Mouse (Mus musculus) MEL (cell line): Measurements from ENCODE around the gene B3gat3. TPM values are rescaled to one million over a fixed set of nuclear protein-coding genes. Genes with fewer than 3 reads are reported as not detected.

Experiments
- DNase-seq: peaks from one replicate; pipeline ENCODE4 v3.0.0; 2011; ENCODE audit warnings: low read depth, low spot score
- H3K27ac ChIP-seq: 2 replicates; pipeline ENCODE4 v1.5.1; 2012; ENCODE audit warnings: low read depth, mild to moderate bottlenecking, control low read depth, low read length, moderate library complexity; ENCODE audit not compliant: control insufficient read depth
- H3K27me3 ChIP-seq, 2 experiments: fragments of 150-350 bp in 1 of 2; sonication (generic) in 1 of 2; 2 replicates each; pipeline ENCODE4 v1.6.1; 2012; ENCODE audit warnings: low read length in 2 of 2, mild to moderate bottlenecking in 2 of 2, improper control_type of control experiment in 1 of 2, moderate library complexity in 1 of 2; ENCODE audit not compliant: insufficient read depth in 2 of 2, control insufficient read depth in 1 of 2
- H3K36me3 ChIP-seq, 2 experiments: 2 replicates each; pipeline ENCODE4 v1.6.1; 2012 to 2014; ENCODE audit warnings: low read length in 2 of 2, improper control_type of control experiment in 1 of 2, inconsistent platforms in 1 of 2, mild to moderate bottlenecking in 1 of 2; ENCODE audit not compliant: insufficient read depth in 2 of 2, control insufficient read depth in 1 of 2
- H3K4me1 ChIP-seq, 2 experiments: fragments of 150-350 bp in 1 of 2; sonication (generic) in 1 of 2; 2 replicates each; pipeline ENCODE4 v1.6.1; 2012; ENCODE audit warnings: low read length in 2 of 2, improper control_type of control experiment in 1 of 2, mild to moderate bottlenecking in 1 of 2; ENCODE audit not compliant: insufficient read depth in 2 of 2, control insufficient read depth in 1 of 2
- H3K4me3 ChIP-seq, 2 experiments: fragments of 150-350 bp in 1 of 2; sonication (generic) in 1 of 2; 2 replicates each; pipeline ENCODE4 v1.5.1; 2012; ENCODE audit warnings: low read depth in 2 of 2, low read length in 2 of 2, mild to moderate bottlenecking in 2 of 2, moderate library complexity in 2 of 2, control low read depth in 1 of 2, improper control_type of control experiment in 1 of 2; ENCODE audit not compliant: control insufficient read depth in 1 of 2, insufficient read depth in 1 of 2
- H3K79me2 ChIP-seq: 2 replicates; pipeline ENCODE4 v1.6.1; 2012; ENCODE audit warnings: mild to moderate bottlenecking, low read length, moderate library complexity; ENCODE audit not compliant: control insufficient read depth, poor library complexity, insufficient read depth
- H3K9ac ChIP-seq: 2 replicates; pipeline ENCODE4 v1.6.1; 2012; ENCODE audit warnings: low read depth, mild to moderate bottlenecking, control low read depth, low read length, moderate library complexity; ENCODE audit not compliant: control insufficient read depth, poor library complexity, severe bottlenecking
- H3K9me3 ChIP-seq: fragments of 150-350 bp; sonication (generic); replicated peaks from 2 replicates; pipeline ENCODE4 v1.6.1; 2012; ENCODE audit warnings: mild to moderate bottlenecking, low read length, improper control_type of control experiment, moderate library complexity; ENCODE audit not compliant: insufficient read depth
- CHD1 ChIP-seq: IDR thresholded peaks from 2 replicates; pipeline ENCODE4 v1.6.1; 2012; ENCODE audit warnings: low read depth, mild to moderate bottlenecking, inconsistent platforms, low read length, improper control_type of control experiment
- E2F4 ChIP-seq: IDR thresholded peaks from 2 replicates; pipeline ENCODE4 v1.6.1; 2011; ENCODE audit warnings: low read depth, low read length, improper control_type of control experiment, borderline replicate concordance
- ELF1 ChIP-seq: IDR thresholded peaks from 2 replicates; pipeline ENCODE4 v1.6.1; 2014; ENCODE audit warnings: low read depth, mild to moderate bottlenecking, inconsistent platforms, low read length, improper control_type of control experiment, moderate library complexity
- EP300 ChIP-seq, 2 experiments: IDR thresholded peaks; 2 replicates each; pipeline ENCODE4 v1.6.1; 2011; ENCODE audit warnings: improper control_type of control experiment in 2 of 2, low read length in 2 of 2, low read depth in 1 of 2, mild to moderate bottlenecking in 1 of 2
- GABPA ChIP-seq: IDR thresholded peaks from 2 replicates; pipeline ENCODE4 v1.6.1; 2012; ENCODE audit warnings: low read depth, mild to moderate bottlenecking, inconsistent platforms, low read length, improper control_type of control experiment, moderate library complexity
- GATA1 ChIP-seq: IDR thresholded peaks from 2 replicates; pipeline ENCODE4 v1.6.1; 2011; ENCODE audit warnings: low read depth, low read length, improper control_type of control experiment
- JUND ChIP-seq: IDR thresholded peaks from 2 replicates; pipeline ENCODE4 v1.6.1; 2011; ENCODE audit warnings: low read depth, mild to moderate bottlenecking, improper control_type of control experiment, low read length
- MAFK ChIP-seq: IDR thresholded peaks from 2 replicates; pipeline ENCODE4 v1.6.1; 2011; ENCODE audit warnings: low read depth, mild to moderate bottlenecking, low read length, improper control_type of control experiment, borderline replicate concordance
- MEF2A ChIP-seq: IDR thresholded peaks from 2 replicates; pipeline ENCODE4 v1.6.1; 2014; ENCODE audit warnings: low read depth, mild to moderate bottlenecking, inconsistent platforms, low read length, improper control_type of control experiment; ENCODE audit not compliant: poor library complexity, insufficient replicate concordance, severe bottlenecking; ENCODE audit errors: extremely low read depth
- MYC ChIP-seq: IDR thresholded peaks from 2 replicates; pipeline ENCODE4 v1.6.1; 2011; ENCODE audit warnings: low read depth, mild to moderate bottlenecking, low read length, improper control_type of control experiment, moderate library complexity
- NELFE ChIP-seq: IDR thresholded peaks from 2 replicates; pipeline ENCODE4 v1.6.1; 2011; ENCODE audit warnings: low read depth, low read length, improper control_type of control experiment
- NRF1 ChIP-seq: IDR thresholded peaks from 2 replicates; pipeline ENCODE4 v1.6.1; 2014; ENCODE audit warnings: low read depth, mild to moderate bottlenecking, inconsistent platforms, low read length, improper control_type of control experiment, moderate library complexity; ENCODE audit not compliant: poor library complexity, insufficient read depth, severe bottlenecking
- POLR2A ChIP-seq, 2 experiments: IDR thresholded peaks; 2 replicates each; pipeline ENCODE4 v1.6.1; 2011 to 2012; ENCODE audit warnings: low read length in 2 of 2, mild to moderate bottlenecking in 2 of 2, control low read depth in 1 of 2, improper control_type of control experiment in 1 of 2, low read depth in 1 of 2, moderate library complexity in 1 of 2; ENCODE audit not compliant: control insufficient read depth in 1 of 2, insufficient read depth in 1 of 2, poor library complexity in 1 of 2
- SMC3 ChIP-seq: IDR thresholded peaks from 2 replicates; pipeline ENCODE4 v1.6.1; 2011; ENCODE audit warnings: low read depth, low read length, improper control_type of control experiment
- TBP ChIP-seq: IDR thresholded peaks from 2 replicates; pipeline ENCODE4 v1.8.0; 2011; ENCODE audit warnings: low read depth, low read length, improper control_type of control experiment
- TCF12 ChIP-seq: IDR thresholded peaks from 2 replicates; pipeline ENCODE4 v1.6.1; 2014; ENCODE audit warnings: low read depth, mild to moderate bottlenecking, inconsistent platforms, low read length, improper control_type of control experiment, moderate library complexity
- UBTF ChIP-seq: IDR thresholded peaks from 2 replicates; pipeline ENCODE4 v1.6.1; 2012; ENCODE audit warnings: low read depth, mild to moderate bottlenecking, inconsistent platforms, low read length, improper control_type of control experiment, moderate library complexity, borderline replicate concordance; ENCODE audit not compliant: insufficient read depth
- USF2 ChIP-seq, 2 experiments: IDR thresholded peaks; 2 replicates each; pipeline ENCODE4 v1.6.1; 2011 to 2012; ENCODE audit warnings: improper control_type of control experiment in 2 of 2, low read length in 2 of 2, borderline replicate concordance in 1 of 2, inconsistent platforms in 1 of 2, low read depth in 1 of 2, mild to moderate bottlenecking in 1 of 2; ENCODE audit not compliant: insufficient read depth in 1 of 2
- ZC3H11A ChIP-seq: IDR thresholded peaks from 2 replicates; pipeline ENCODE4 v1.6.1; 2012; ENCODE audit warnings: low read depth, mild to moderate bottlenecking, inconsistent platforms, low read length, improper control_type of control experiment
- ZKSCAN1 ChIP-seq: IDR thresholded peaks from 2 replicates; pipeline ENCODE4 v1.6.1; 2012; ENCODE audit warnings: low read depth, mild to moderate bottlenecking, inconsistent platforms, low read length, improper control_type of control experiment, moderate library complexity
- ZMIZ1 ChIP-seq: IDR thresholded peaks from 2 replicates; pipeline ENCODE4 v1.6.1; 2012; ENCODE audit warnings: low read depth, mild to moderate bottlenecking, inconsistent platforms, low read length, improper control_type of control experiment, moderate library complexity
- ZNF384 ChIP-seq: IDR thresholded peaks from 2 replicates; pipeline ENCODE4 v1.6.1; 2012; ENCODE audit warnings: low read depth, mild to moderate bottlenecking, inconsistent platforms, low read length, improper control_type of control experiment
- polyA plus RNA-seq, 2 experiments: library from polyadenylated mRNA; stranded (reverse) in 1 of 2; unstranded in 1 of 2; fragments of >175 nt in 1 of 2; fragments of >200 nt in 1 of 2; gene quantifications; 2 replicates each; pipeline versions ENCODE4 v1.2.1 to v1.2.4; 2012; ENCODE audit warnings: low replicate concordance in 2 of 2, low read depth in 1 of 2; ENCODE audit not compliant: insufficient read length in 2 of 2, insufficient read depth in 1 of 2, missing spikeins in 1 of 2
- total RNA-seq: library from RNA; depleted of rRNA; stranded (reverse); fragments of 300-350 nt; gene quantifications from 2 replicates; pipeline ENCODE4 v1.2.3, GENCODE M21; 2012

Gene B3gat3
- total and polyA plus RNA-seq, 3 experiments = 26.2 to 35.4 TPM; not detected in 1

- TF ChIP-seq UBTF (0 out of 2 replicates have a peak, but pooled peaks have one; percentile 18), JUND (no peak), MAFK (no peak; the same call in 1 of the 2 replicates)
Observed at GRCm38 (mm10) chr19:8880311-8881033, 39.7 kb upstream of the B3gat3 start, which contains the start of gene Uqcc3 (continued).

- Histone ChIP-seq H3K36me3 (peaks cover 0 to 6% of the 10 kb centered on the region in 2 experiments; a peak in 3 of 4 replicates), H3K4me3 (peak overlapping the region; percentile 62 to 82), H3K27ac (0 out of 2 replicates have a peak overlapping the region, but pooled peaks have one; percentile 3), H3K9me3 (no peaks in the 10 kb centered on the region), H3K27me3 (no peaks in the 10 kb centered on the region), H3K9ac (peak overlapping the region; percentile 77), H3K79me2 (peaks cover 7% of the 10 kb centered on the region), H3K4me1 (0 out of 4 replicates have a peak, but pooled peaks cover 0 to 2% of the 10 kb centered on the region in 2 experiments)
- DNase-seq = no peak
- no peak for TF ChIP-seq USF2 (IDR thresholded peaks at IDR 0.05; ENCODE audit: borderline replicate concordance in 1 of 2, insufficient read depth in 1 of 2, low read depth in 1 of 2, low read length in 2 of 2)
- 0 out of 2 replicates have a peak, but pooled peaks have one; percentile 4 for TF ChIP-seq ZNF384
- TF ChIP-seq ZMIZ1 = no peak; the same call in 1 of the 2 replicates
Observed at GRCm38 (mm10) chr19:8881034-8881392, 39.2 kb upstream of the B3gat3 start.

GRCm38 (mm10) chr19:8883616-8884015 is 36.6 kb upstream of the B3gat3 start, which contains the start of the genes Lbhd1 and Gm49403:
TSS of gene Lbhd1 (plus strand) at chr19:8883732.
TSS of gene Gm49403 (plus strand) at chr19:8883930.
- Histone ChIP-seq H3K9me3 (no peaks in the 10 kb centered on the region), H3K79me2 (peaks cover 14% of the 10 kb centered on the region), H3K27ac (no peak within 1 kb of the TSS), H3K9ac (no peak within 1 kb of the TSS), H3K4me3 (no peak within 1 kb of the TSS), H3K27me3 (no peaks in the 10 kb centered on the region), H3K4me1 (peaks cover 0 to 10% of the 10 kb centered on the region in 2 experiments; a peak in 1 of 4 replicates), H3K36me3 (peaks cover 0 to 18% of the 10 kb centered on the region in 2 experiments; a peak in 2 of 4 replicates)
- no peak for DNase-seq
- no peak for TF ChIP-seq GATA1
- no peak for TF ChIP-seq JUND
- TF ChIP-seq NELFE = no peak
- no peak for TF ChIP-seq ZKSCAN1
- TF ChIP-seq SMC3 = no peak
- no peak for TF ChIP-seq POLR2A (IDR thresholded peaks at IDR 0.05; ENCODE audit: control insufficient read depth in 1 of 2, insufficient read depth in 1 of 2, low read depth in 1 of 2, low read length in 2 of 2, poor library complexity in 1 of 2)
- TF ChIP-seq ZC3H11A = no peak
- TF ChIP-seq E2F4 = no peak
- no peak for TF ChIP-seq EP300 (IDR thresholded peaks at IDR 0.05; ENCODE audit: low read depth in 1 of 2, low read length in 2 of 2)
- no peak for TF ChIP-seq ZNF384
- no peak for TF ChIP-seq ZMIZ1
- no peak for TF ChIP-seq CHD1
- no peak for TF ChIP-seq MYC
- TF ChIP-seq GABPA = no peak
- no peak for TF ChIP-seq ELF1
- no peak for TF ChIP-seq NRF1
- TF ChIP-seq MAFK = no peak
- no peak for TF ChIP-seq TBP
- no peak for TF ChIP-seq MEF2A
- no peak for TF ChIP-seq TCF12
